Mouse (Mus musculus): Measurements from ENCODE around the gene Gm26897. TPM values are rescaled to one million over a fixed set of nuclear protein-coding genes. Genes with fewer than 3 reads are reported as not detected.

Gene Gm26897
- polyA plus RNA-seq, 1 experiment: not detected

GRCm38 (mm10) chr5:111750092-111750491 is 16.4 kb downstream of the Gm26897 start:
- Histone ChIP-seq H3K27me3 (ENCODE audit: control insufficient read depth, insufficient read depth, low read length) (no peaks in the 10 kb centered on the region), H3K4me1 (ENCODE audit: control insufficient read depth, insufficient read depth, insufficient read length, low read length) (no peaks in the 10 kb centered on the region), H3K4me3 (ENCODE audit: low read depth, low read length) (no peak overlapping the region), H3K27ac (ENCODE audit: insufficient read depth, low read depth, low read length) (no peak overlapping the region), H3K36me3 (ENCODE audit: control insufficient read depth, insufficient read depth, low read length) (no peaks in the 10 kb centered on the region)
- WGBS: 83% methylated on average over 13 of the region's 13 CpGs
- no peak for TF ChIP-seq POLR2A (IDR thresholded peaks at IDR 0.05; ENCODE audit: low read depth, low read length)
- no peak for TF ChIP-seq CTCF (IDR thresholded peaks at IDR 0.05; ENCODE audit: extremely low read depth, insufficient read length, insufficient replicate concordance, low read depth, low read length)

DNA sequence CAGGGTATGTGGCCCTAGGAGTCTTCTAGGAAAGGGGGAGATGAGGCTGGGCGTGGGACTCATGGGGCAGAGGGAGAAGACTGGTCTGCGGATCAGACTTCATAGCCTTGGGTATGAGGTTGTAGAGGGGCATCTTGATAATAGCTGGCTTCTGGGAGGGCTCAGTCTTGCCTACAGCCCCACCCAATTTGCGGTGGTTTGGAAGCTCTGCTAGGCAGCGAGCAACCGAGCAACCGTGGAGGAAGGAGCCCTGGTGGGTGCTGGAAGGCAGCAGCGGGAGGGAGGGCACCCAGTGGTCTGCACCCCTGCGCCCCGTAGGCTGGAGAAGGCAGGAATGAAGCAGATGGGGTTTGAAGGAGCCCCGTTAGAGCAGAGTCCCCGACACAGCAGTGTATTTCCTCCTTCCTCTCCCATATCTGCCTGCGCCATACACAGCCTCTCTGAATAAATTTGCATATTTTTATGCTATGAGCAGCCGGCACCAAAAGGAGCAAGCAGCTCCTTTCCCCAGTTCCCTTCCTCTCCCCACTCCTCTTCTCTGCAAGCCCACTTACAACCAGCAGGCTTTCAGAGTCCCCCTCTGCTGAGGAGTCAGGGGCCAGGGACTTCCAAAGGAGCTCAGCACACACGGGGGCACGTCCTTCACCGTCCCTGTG is 20.9 kb downstream of the Gm26897 start:
- Histone ChIP-seq H3K4me3 (ENCODE audit: low read depth, low read length) (no peak overlapping the region), H3K4me1 (ENCODE audit: control insufficient read depth, insufficient read depth, insufficient read length, low read length) (no peaks in the 10 kb centered on the region), H3K27ac (ENCODE audit: insufficient read depth, low read depth, low read length) (no peak overlapping the region), H3K27me3 (ENCODE audit: control insufficient read depth, insufficient read depth, low read length) (no peaks in the 10 kb centered on the region), H3K36me3 (ENCODE audit: control insufficient read depth, insufficient read depth, low read length) (no peaks in the 10 kb centered on the region)
- no peak for TF ChIP-seq POLR2A (IDR thresholded peaks at IDR 0.05; ENCODE audit: low read depth, low read length)
- TF ChIP-seq CTCF (IDR thresholded peaks at IDR 0.05; ENCODE audit: extremely low read depth, insufficient read length, insufficient replicate concordance, low read depth, low read length): no peak
- 23% methylated on average over 16 of the region's 16 CpGs for WGBS

- TF ChIP-seq CTCF (IDR thresholded peaks at IDR 0.05; ENCODE audit: extremely low read depth, insufficient read length, insufficient replicate concordance, low read depth, low read length): no peak
- no peak for TF ChIP-seq POLR2A (IDR thresholded peaks at IDR 0.05; ENCODE audit: low read depth, low read length)
- H3K4me3 ChIP-seq (ENCODE audit: low read depth, low read length): no peak overlapping the region
- H3K27me3 ChIP-seq (ENCODE audit: control insufficient read depth, insufficient read depth, low read length): no peaks in the 10 kb centered on the region
- 25% methylated on average over 5 of the region's 5 CpGs for WGBS
- H3K4me1 ChIP-seq (ENCODE audit: control insufficient read depth, insufficient read depth, insufficient read length, low read length): no peaks in the 10 kb centered on the region
- no peaks in the 10 kb centered on the region for H3K36me3 ChIP-seq (ENCODE audit: control insufficient read depth, insufficient read depth, low read length)
- H3K27ac ChIP-seq (ENCODE audit: insufficient read depth, low read depth, low read length): no peak overlapping the region
Measured at GRCm38 (mm10) chr5:111755330-111755729, 21.6 kb downstream of the Gm26897 start.

DNA sequence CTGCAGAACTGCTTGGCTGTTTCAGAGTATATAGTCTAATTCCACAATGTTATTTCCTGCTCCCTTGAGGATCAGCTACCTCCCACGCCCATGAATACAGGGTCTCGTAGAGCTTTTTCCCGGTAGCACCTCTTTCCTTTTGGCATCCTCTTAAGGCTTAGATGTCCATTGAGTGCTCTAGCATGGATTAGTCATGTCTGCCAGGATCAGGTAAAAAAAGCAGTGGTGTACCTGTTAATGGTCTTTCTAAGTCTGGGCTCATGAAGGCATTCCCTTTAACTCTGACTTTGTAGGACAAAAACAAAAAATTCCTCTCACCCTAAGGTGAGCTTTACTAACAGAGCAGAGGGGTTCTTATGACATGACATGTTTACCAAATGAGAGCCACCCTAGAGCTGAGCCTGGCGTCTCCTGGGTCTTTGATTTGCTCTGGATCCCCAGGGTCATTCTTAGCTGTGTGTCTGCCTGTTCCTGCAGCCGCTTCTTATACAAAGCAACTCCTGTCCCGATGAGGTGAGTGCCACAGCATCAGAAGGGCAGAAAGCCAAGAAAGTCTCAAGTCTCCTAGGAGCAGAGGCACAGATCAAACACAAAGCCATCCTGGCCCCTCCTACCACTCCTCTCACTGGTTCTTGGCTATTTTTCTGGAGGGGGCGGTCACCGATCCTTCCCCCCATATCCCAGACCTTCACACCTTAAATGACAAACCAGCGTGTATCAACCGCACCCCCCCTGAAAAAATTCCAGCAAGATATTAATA is 27.2 kb downstream of the Gm26897 start:
- H3K27ac ChIP-seq (ENCODE audit: insufficient read depth, low read depth, low read length): no peak overlapping the region
- no peaks in the 10 kb centered on the region for H3K36me3 ChIP-seq (ENCODE audit: control insufficient read depth, insufficient read depth, low read length)
- 21% methylated on average over 10 of the region's 10 CpGs for WGBS
- TF ChIP-seq CTCF (IDR thresholded peaks at IDR 0.05; ENCODE audit: extremely low read depth, insufficient read length, insufficient replicate concordance, low read depth, low read length) (no peak), POLR2A (IDR thresholded peaks at IDR 0.05; ENCODE audit: low read depth, low read length) (no peak)
- no peaks in the 10 kb centered on the region for H3K27me3 ChIP-seq (ENCODE audit: control insufficient read depth, insufficient read depth, low read length)
- no peak overlapping the region for H3K4me3 ChIP-seq (ENCODE audit: low read depth, low read length)
- H3K4me1 ChIP-seq (ENCODE audit: control insufficient read depth, insufficient read depth, insufficient read length, low read length): no peaks in the 10 kb centered on the region

DNA sequence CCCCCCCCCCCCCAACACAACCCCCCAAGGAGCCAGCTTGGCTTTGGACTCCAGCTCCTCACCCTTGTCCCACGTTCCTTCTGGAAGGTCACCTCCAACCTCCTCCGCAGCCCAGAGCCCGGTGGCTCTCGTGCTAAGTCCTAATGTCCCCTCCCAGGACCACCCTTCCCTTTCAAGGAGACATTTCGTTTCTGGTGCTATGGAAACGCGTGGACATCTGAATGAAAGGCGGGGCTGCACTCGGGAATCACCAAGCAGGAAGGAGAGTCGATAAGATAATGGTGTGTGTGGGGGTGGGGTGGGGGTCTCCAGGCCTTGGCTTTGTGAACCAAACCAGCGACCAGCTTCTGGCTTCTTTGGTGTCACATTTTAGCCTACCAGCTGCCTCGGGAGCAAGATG is 27.9 kb downstream of the Gm26897 start:
- Histone ChIP-seq H3K27ac (ENCODE audit: insufficient read depth, low read depth, low read length) (no peak overlapping the region), H3K27me3 (ENCODE audit: control insufficient read depth, insufficient read depth, low read length) (no peaks in the 10 kb centered on the region), H3K36me3 (ENCODE audit: control insufficient read depth, insufficient read depth, low read length) (no peaks in the 10 kb centered on the region), H3K4me3 (ENCODE audit: low read depth, low read length) (peak overlapping the region; percentile 32; the same call in 1 of the 2 replicates), H3K4me1 (ENCODE audit: control insufficient read depth, insufficient read depth, insufficient read length, low read length) (no peaks in the 10 kb centered on the region)
- 2% methylated on average over 12 of the region's 12 CpGs for WGBS
- TF ChIP-seq CTCF (IDR thresholded peaks at IDR 0.05; ENCODE audit: extremely low read depth, insufficient read length, insufficient replicate concordance, low read depth, low read length) (no peak), POLR2A (IDR thresholded peaks at IDR 0.05; ENCODE audit: low read depth, low read length) (no peak)

- Histone ChIP-seq H3K27me3 (ENCODE audit: control insufficient read depth, insufficient read depth, low read length) (no peaks in the 10 kb centered on the region), H3K4me3 (ENCODE audit: low read depth, low read length) (no peak overlapping the region), H3K36me3 (ENCODE audit: control insufficient read depth, insufficient read depth, low read length) (no peaks in the 10 kb centered on the region), H3K4me1 (ENCODE audit: control insufficient read depth, insufficient read depth, insufficient read length, low read length) (no peaks in the 10 kb centered on the region), H3K27ac (ENCODE audit: insufficient read depth, low read depth, low read length) (no peak overlapping the region)
- WGBS: 16% methylated on average over 17 of the region's 17 CpGs
- no peak for TF ChIP-seq POLR2A (IDR thresholded peaks at IDR 0.05; ENCODE audit: low read depth, low read length)
- TF ChIP-seq CTCF (IDR thresholded peaks at IDR 0.05; ENCODE audit: extremely low read depth, insufficient read length, insufficient replicate concordance, low read depth, low read length): no peak
Measured at GRCm38 (mm10) chr5:111762085-111762484, 28.4 kb downstream of the Gm26897 start.

- H3K36me3 ChIP-seq (ENCODE audit: control insufficient read depth, insufficient read depth, low read length): no peaks in the 10 kb centered on the region
- TF ChIP-seq POLR2A (IDR thresholded peaks at IDR 0.05; ENCODE audit: low read depth, low read length) (no peak), CTCF (IDR thresholded peaks at IDR 0.05; ENCODE audit: extremely low read depth, insufficient read length, insufficient replicate concordance, low read depth, low read length) (no peak)
- 69% methylated on average over 15 of the region's 15 CpGs for WGBS
Measured at GRCm38 (mm10) chr5:111765671-111766290, 32.1 kb downstream of the Gm26897 start.

More at GRCm38 (mm10) chr5:111765671-111766290, 32.1 kb downstream of the Gm26897 start:
- no peak overlapping the region for H3K27ac ChIP-seq (ENCODE audit: insufficient read depth, low read depth, low read length)
- H3K4me1 ChIP-seq (ENCODE audit: control insufficient read depth, insufficient read depth, insufficient read length, low read length): no peaks in the 10 kb centered on the region
- no peaks in the 10 kb centered on the region for H3K27me3 ChIP-seq (ENCODE audit: control insufficient read depth, insufficient read depth, low read length)
- H3K4me3 ChIP-seq (ENCODE audit: low read depth, low read length): no peak overlapping the region

Data from small intestine, adult 2 months (tissue).